Mouse (Mus musculus): Measurements from ENCODE around the gene Ppox. TPM values are rescaled to one million over a fixed set of nuclear protein-coding genes. Genes with fewer than 3 reads are reported as not detected.
A peak's percentile ranks its signal among the peaks of the same experiment; 100 is the strongest.

Ppox gene
- total RNA-seq, 4 experiments from 2014 or later: 29.1 to 35.0 (median 30.4) TPM

- DNase-seq (ENCODE audit: low spot score in 2 of 2): peak in 1 of 2 experiments; percentile 56
Measured at GRCm38 (mm10) chr1:171265971-171266744, 14.8 kb downstream of the Ppox start.

GRCm38 (mm10) chr1:171263666-171264461 lies 17.1 kb downstream of the Ppox start:
- DNase-seq (ENCODE audit: low spot score in 2 of 2): no peak

DNA sequence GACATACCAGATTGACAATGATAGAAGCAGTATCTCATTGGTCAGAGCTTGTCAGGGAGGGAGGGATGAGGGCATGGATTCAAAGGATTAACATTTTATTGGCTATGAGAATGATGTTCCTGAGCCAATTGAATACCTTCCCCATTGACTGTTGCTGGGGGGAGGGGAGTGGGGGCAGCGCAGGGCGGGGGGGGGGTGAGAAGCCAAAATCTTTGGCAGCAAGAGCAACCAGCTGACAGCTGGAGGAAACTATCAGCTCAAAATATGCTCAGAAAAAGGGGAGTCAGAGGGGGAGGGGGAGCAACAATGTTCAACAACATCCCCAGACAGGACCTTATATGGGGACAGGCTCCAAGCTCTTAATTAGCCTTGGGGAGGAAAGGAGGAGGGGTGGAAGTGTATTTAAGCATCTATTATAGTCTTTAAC lies 17.8 kb downstream of the Ppox start:
- peak in 1 of 2 experiments; percentile 61 for DNase-seq (ENCODE audit: low spot score in 2 of 2)

- peak; percentile 61 to 89 for DNase-seq (ENCODE audit: low spot score in 2 of 2)
Measured at GRCm38 (mm10) chr1:171262594-171263130, 18.3 kb downstream of the Ppox start.

DNA sequence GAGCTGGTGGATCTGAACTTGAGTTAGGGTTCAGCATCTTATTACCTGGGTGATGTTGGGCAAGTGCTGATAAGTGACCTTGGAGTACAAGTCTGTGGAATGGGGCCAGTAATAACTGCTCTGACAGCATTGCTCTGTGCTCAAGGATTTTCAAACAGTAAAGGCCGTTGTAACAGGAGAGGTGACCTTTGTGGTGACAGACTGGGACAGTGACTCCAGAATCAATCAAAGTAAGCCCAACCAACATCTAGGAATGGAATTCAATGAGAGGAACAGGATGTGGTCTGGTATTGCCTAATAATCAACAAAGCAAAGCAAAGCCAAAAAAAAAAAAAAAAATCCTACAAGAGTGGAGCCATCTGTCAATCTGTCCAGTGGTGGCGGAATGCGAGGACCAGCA lies 20.7 kb downstream of the Ppox start:
- no peak for DNase-seq (ENCODE audit: low spot score in 2 of 2)

DNA sequence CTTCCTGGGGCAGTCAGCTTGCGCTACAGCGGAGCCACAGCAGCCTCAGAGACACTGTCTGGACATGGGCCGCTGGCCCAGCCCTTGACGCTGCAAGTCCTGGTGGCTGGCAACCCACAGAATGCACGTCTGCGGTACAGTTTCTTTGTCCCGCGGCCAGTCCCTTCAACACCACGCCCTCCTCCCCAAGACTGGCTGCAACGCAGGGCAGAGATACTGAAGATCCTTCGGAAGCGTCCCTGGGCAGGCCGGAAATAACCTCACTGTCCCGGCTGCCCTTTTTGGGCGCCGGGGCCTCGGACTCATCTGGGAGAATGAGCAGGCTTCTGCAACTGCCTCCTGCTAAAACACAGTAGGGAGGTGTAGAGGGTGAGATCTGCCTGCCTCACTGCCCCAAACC lies 22.1 kb downstream of the Ppox start:
- no peak for DNase-seq (ENCODE audit: low spot score in 2 of 2)

DNA sequence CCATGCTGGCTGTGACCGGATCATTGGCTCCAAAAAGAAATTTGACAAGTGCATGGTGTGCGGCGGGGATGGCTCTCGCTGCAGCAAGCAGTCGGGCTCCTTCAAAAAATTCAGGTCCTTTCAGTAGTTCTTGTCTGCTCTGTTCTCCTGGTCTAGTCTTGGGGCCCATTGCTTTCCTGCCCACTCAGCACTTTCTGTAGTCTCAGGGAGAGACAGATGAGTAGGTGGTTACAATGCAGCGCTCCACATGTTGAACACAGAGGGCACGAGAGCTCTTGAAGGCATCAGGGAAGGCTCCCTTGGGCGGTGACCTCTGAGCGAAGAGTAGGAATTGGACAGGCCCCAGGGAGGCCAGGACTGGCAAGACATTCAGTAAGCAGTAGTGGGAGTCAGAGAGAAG lies 23.2 kb downstream of the Ppox start:
- no peak for DNase-seq (ENCODE audit: low spot score in 2 of 2)

GRCm38 (mm10) chr1:171256937-171257548 lies 23.9 kb downstream of the Ppox start:
- no peak for DNase-seq (ENCODE audit: low spot score in 2 of 2)

DNA sequence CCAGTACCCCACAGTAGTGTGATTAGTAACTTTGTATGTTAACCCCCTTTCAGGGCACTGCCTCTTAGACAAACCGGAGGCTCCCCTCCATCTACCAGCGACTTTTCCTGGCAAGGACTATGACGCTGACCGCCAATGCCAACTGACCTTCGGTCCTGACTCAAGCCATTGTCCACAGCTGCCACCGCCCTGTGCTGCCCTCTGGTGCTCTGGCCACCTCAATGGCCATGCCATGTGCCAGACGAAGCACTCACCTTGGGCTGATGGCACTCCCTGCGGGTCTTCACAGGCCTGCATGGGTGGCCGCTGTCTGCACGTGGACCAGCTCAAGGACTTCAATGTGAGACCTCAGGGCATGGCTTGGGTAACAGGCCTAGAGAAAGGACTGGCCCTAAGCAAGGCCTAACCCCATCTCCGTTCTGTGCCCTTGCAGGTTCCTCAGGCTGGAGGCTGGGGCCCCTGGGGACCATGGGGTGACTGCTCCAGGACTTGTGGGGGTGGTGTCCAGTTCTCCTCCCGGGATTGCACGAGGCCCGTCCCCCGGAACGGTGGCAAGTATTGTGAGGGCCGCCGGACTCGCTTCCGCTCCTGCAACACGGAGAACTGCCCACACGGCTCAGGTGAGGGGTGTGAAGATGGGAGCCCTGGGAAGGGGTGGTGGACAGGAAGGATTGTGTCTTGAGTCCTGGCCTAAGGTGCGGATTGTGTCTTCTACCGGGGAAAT lies 24.7 kb downstream of the Ppox start:
- DNase-seq (ENCODE audit: low spot score in 2 of 2): no peak

- no peak for DNase-seq (ENCODE audit: low spot score in 2 of 2)
Measured at GRCm38 (mm10) chr1:171252415-171252814, 28.6 kb downstream of the Ppox start.

GRCm38 (mm10) chr1:171251594-171252324 lies 29.2 kb downstream of the Ppox start:
- DNase-seq (ENCODE audit: low spot score in 2 of 2): no peak

- no peak for DNase-seq (ENCODE audit: low spot score in 2 of 2)
Measured at GRCm38 (mm10) chr1:171250680-171251593, 30.0 kb downstream of the Ppox start, which contains the start of gene Ndufs2. TSS of gene Ndufs2 (minus strand) at chr1:171251388.

DNA sequence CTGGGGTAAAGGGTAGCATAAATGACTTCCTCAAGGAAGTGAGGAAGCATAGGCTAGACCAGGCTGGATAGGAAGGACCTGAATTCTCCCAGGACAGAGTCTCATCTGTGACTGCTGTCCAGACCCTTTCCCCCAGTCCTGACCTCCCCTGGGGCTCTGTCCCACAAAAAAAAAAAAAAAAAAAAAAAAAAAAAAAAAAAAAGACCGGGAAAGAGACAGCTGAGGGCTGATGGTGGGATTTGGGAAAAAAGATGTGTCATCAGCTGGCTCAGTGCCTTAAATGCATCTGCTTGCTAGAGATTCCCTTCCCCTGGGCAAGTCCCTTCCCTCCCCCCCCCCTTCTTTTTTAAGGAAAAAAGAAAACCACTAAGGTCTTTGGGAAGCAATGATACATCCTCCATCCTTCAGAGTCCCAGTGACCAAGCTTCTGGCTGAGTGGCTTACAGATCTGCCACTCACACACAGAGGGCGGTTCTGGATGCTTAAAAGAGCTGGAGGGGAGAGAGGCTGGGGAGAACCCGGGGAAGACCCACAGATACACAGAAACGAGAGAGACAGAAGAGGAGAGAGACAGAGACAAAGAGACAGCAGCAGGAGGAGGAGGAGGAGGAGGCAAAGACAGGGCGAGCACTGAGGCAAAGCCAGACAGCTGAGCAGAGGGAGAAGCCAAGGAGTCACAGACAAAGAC lies 30.9 kb downstream of the Ppox start, which contains the start of gene Adamts4:
Gene Adamts4, plus strand, starts transcription at position 509 of the 688 bp plus-strand sequence.
- no peak for DNase-seq (ENCODE audit: low spot score in 2 of 2)

GRCm38 (mm10) chr1:171248386-171249226 lies 32.4 kb downstream of the Ppox start:
- DNase-seq (ENCODE audit: low spot score in 2 of 2): peak in 1 of 2 experiments; percentile 58

- DNase-seq (ENCODE audit: low spot score in 2 of 2): no peak
Measured at GRCm38 (mm10) chr1:171247916-171248315, 33.1 kb downstream of the Ppox start.

- no peak for DNase-seq (ENCODE audit: low spot score in 2 of 2)
Measured at GRCm38 (mm10) chr1:171247453-171247841, 33.5 kb downstream of the Ppox start.

- DNase-seq (ENCODE audit: low spot score in 2 of 2): peak; percentile 94 to 98
Measured at GRCm38 (mm10) chr1:171246709-171247452, 34.1 kb downstream of the Ppox start.
